Mouse (Mus musculus): ENCODE measurements around the gene C1qtnf7. TPM values are rescaled to one million over a fixed set of nuclear protein-coding genes. Genes with fewer than 3 reads are reported as not detected.

Gene C1qtnf7
- polyA plus RNA-seq, 2 experiments = 0.37 to 0.53 TPM

- ATAC-seq (ENCODE audit: insufficient read depth) (no peak), DNase-seq (ENCODE audit: low read depth in 3 of 3, low spot score in 3 of 3) (no peak)
- no peak overlapping the region for H3K4me2 ChIP-seq (ENCODE audit: low read depth)
- H3K9me3 ChIP-seq (ENCODE audit: control insufficient read depth, low read length) = no peaks in the 10 kb centered on the region
- H3K9ac ChIP-seq (replicated peaks) = no peak overlapping the region
- WGBS (ENCODE audit: insufficient replicate concordance) = 65% methylated on average over 5 of the region's 5 CpGs
- H3K4me3 ChIP-seq (ENCODE audit: insufficient read depth in 1 of 2, low read depth in 2 of 2, low read length in 2 of 2) = no peak overlapping the region
- H3K4me1 ChIP-seq (replicated peaks; ENCODE audit: control insufficient read depth in 2 of 2, insufficient read depth in 2 of 2, low read length in 1 of 2) = no peaks in the 10 kb centered on the region
- TF ChIP-seq EP300 (IDR thresholded peaks at IDR 0.05; ENCODE audit: low read depth) = no peak
- no peak for TF ChIP-seq CTCF (IDR thresholded peaks at IDR 0.05; ENCODE audit: low read depth)
- H3K27me3 ChIP-seq (ENCODE audit: control insufficient read depth, insufficient read depth, low read length) = no peaks in the 10 kb centered on the region
- no peaks in the 10 kb centered on the region for H3K36me3 ChIP-seq (replicated peaks; ENCODE audit: control insufficient read depth, insufficient read depth, low read depth)
- H3K27ac ChIP-seq = no peak overlapping the region
Measured at GRCm38 (mm10) chr5:43557436-43557835, 42.1 kb downstream of the C1qtnf7 start.

GRCm38 (mm10) chr5:43561639-43562252, 46.4 kb downstream of the C1qtnf7 start:
- no peaks in the 10 kb centered on the region for H3K4me1 ChIP-seq (replicated peaks; ENCODE audit: control insufficient read depth in 2 of 2, insufficient read depth in 2 of 2, low read length in 1 of 2)
- no peaks in the 10 kb centered on the region for H3K36me3 ChIP-seq (replicated peaks; ENCODE audit: control insufficient read depth, insufficient read depth, low read depth)
- TF ChIP-seq CTCF (IDR thresholded peaks at IDR 0.05; ENCODE audit: low read depth) (no peak), EP300 (IDR thresholded peaks at IDR 0.05; ENCODE audit: low read depth) (no peak)
- H3K4me2 ChIP-seq (ENCODE audit: low read depth) = no peak overlapping the region
- H3K27me3 ChIP-seq (ENCODE audit: control insufficient read depth, insufficient read depth, low read length) = no peaks in the 10 kb centered on the region
- H3K9ac ChIP-seq (replicated peaks) = no peak overlapping the region
- WGBS (ENCODE audit: insufficient replicate concordance) = 30% methylated on average over 2 of the region's 2 CpGs
- ATAC-seq (ENCODE audit: insufficient read depth) (no peak), DNase-seq (ENCODE audit: low read depth in 3 of 3, low spot score in 3 of 3) (no peak)
- H3K27ac ChIP-seq = no peak overlapping the region
- H3K4me3 ChIP-seq (ENCODE audit: insufficient read depth in 1 of 2, low read depth in 2 of 2, low read length in 2 of 2) = no peak overlapping the region
- H3K9me3 ChIP-seq (ENCODE audit: control insufficient read depth, low read length) = no peaks in the 10 kb centered on the region

DNA sequence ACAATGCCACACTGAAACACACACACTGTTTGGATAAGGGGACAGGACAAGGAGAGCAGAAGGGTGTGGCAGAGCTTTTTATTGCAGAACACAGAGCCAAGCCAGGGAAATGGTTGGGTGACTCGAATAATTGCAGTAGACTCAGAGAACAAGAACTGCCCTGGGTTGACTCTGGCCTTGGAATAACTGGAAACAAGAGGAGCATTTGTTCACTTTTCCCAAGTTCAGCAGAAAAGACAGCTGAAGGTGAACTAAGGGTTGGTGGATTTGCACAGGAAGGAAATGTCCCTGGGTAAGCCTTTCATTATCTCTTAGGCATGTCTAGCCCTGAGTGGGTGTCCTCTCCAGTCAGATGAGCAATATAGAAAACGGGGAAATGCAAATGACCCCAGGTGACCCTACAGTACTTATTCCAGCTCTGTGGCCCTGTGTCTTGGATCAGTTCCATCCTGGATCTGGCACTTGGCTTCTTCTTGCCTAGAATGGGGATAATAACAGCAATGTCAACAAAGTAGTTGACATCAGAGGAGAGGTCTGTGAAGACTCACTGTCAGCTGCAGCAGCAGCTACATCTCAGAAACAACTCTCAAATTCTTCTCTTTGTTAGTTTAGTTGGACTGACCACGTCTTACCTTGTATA, 54.5 kb downstream of the C1qtnf7 start:
- DNase-seq (ENCODE audit: low read depth in 3 of 3, low spot score in 3 of 3) = no peak
- H3K27ac ChIP-seq = no peak overlapping the region
- H3K4me2 ChIP-seq (ENCODE audit: low read depth) = no peak overlapping the region
- TF ChIP-seq EP300 (IDR thresholded peaks at IDR 0.05; ENCODE audit: low read depth) = no peak
- TF ChIP-seq CTCF (IDR thresholded peaks at IDR 0.05; ENCODE audit: low read depth) = no peak
- no peaks in the 10 kb centered on the region for H3K27me3 ChIP-seq (ENCODE audit: control insufficient read depth, insufficient read depth, low read length)
- H3K36me3 ChIP-seq (replicated peaks; ENCODE audit: control insufficient read depth, insufficient read depth, low read depth) = no peaks in the 10 kb centered on the region
- H3K9me3 ChIP-seq (ENCODE audit: control insufficient read depth, low read length) = no peaks in the 10 kb centered on the region
- H3K9ac ChIP-seq (replicated peaks) = no peak overlapping the region
- no peaks in the 10 kb centered on the region for H3K4me1 ChIP-seq (replicated peaks; ENCODE audit: control insufficient read depth in 2 of 2, insufficient read depth in 2 of 2, low read length in 1 of 2)
- ATAC-seq (ENCODE audit: insufficient read depth) = no peak; the same call in 1 of the 2 replicates
- no peak overlapping the region for H3K4me3 ChIP-seq (ENCODE audit: insufficient read depth in 1 of 2, low read depth in 2 of 2, low read length in 2 of 2)
- 31% methylated on average over 3 of the region's 3 CpGs for WGBS (ENCODE audit: insufficient replicate concordance)

DNA sequence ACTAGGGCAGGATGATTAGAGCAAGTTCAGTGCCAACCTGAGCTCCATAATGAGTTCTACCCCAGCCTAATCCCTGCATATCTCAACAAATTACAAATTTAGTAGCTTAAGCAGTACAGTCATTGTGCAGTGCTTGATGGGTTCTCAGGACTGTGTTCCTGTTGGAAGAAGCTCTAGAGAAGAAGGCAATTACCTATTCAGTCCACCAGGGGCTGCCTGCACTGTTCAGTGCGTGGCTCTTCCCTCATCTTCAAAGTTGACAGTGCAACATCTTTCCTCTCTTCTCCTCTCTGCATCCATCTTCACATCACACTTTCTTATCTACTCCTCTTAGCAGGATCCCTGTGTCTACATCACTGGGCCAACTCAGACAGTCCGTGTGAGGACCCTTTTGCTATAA, 67.5 kb downstream of the C1qtnf7 start:
- TF ChIP-seq CTCF (IDR thresholded peaks at IDR 0.05; ENCODE audit: low read depth) (peak; percentile 56), EP300 (IDR thresholded peaks at IDR 0.05; ENCODE audit: low read depth) (no peak)
- ATAC-seq (ENCODE audit: insufficient read depth) (no peak), DNase-seq (ENCODE audit: low read depth in 3 of 3, low spot score in 3 of 3) (no peak)
- Histone ChIP-seq H3K27ac (no peak overlapping the region), H3K27me3 (ENCODE audit: control insufficient read depth, insufficient read depth, low read length) (no peaks in the 10 kb centered on the region), H3K4me2 (ENCODE audit: low read depth) (no peak overlapping the region), H3K4me1 (replicated peaks; ENCODE audit: control insufficient read depth in 2 of 2, insufficient read depth in 2 of 2, low read length in 1 of 2) (no peaks in the 10 kb centered on the region), H3K4me3 (ENCODE audit: insufficient read depth in 1 of 2, low read depth in 2 of 2, low read length in 2 of 2) (no peak overlapping the region), H3K36me3 (replicated peaks; ENCODE audit: control insufficient read depth, insufficient read depth, low read depth) (no peaks in the 10 kb centered on the region), H3K9me3 (ENCODE audit: control insufficient read depth, low read length) (no peaks in the 10 kb centered on the region), H3K9ac (replicated peaks) (no peak overlapping the region)
- 25% methylated on average over 2 of the region's 2 CpGs for WGBS (ENCODE audit: insufficient replicate concordance)

DNA sequence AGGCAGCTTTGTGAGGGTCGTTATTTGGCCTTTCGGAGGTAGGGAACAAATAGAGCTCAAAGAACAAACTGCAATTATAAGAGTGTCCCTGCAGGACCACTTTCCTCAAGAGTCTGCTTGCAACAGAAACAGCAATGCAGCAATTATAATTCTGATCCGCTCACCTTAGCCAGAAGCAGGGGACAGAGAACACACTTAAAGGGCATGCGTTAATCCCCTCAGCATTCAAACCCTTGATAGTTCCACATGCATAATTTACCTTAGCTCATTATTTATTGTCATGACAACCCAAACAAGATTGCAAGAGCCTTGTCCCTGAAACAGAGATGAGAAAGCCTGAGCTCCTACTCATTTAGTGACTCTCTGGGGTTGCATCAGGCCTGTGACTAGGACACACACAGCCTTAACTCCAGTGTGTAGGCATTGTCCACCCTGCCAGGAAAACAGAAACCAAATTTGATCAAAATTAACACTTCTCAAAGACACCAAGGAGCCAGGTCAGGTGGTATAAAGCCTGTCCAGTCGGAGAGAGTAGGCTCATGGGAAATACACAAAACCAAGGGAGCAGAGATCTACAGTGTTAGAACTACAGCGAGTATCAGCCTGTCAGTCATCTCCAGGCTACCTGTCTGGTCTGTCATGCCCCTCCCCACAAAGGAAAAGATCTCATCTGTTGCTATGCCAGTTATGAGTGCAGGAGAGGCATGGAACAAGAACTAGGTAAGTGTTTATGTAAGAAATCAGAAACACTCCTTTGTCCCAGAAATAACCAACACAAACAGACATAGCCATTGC, 68.2 kb downstream of the C1qtnf7 start:
- Histone ChIP-seq H3K9ac (replicated peaks) (no peak overlapping the region), H3K4me2 (ENCODE audit: low read depth) (no peak overlapping the region), H3K4me3 (ENCODE audit: insufficient read depth in 1 of 2, low read depth in 2 of 2, low read length in 2 of 2) (no peak overlapping the region), H3K27me3 (ENCODE audit: control insufficient read depth, insufficient read depth, low read length) (no peaks in the 10 kb centered on the region), H3K4me1 (replicated peaks; ENCODE audit: control insufficient read depth in 2 of 2, insufficient read depth in 2 of 2, low read length in 1 of 2) (no peaks in the 10 kb centered on the region), H3K27ac (no peak overlapping the region), H3K9me3 (ENCODE audit: control insufficient read depth, low read length) (no peaks in the 10 kb centered on the region), H3K36me3 (replicated peaks; ENCODE audit: control insufficient read depth, insufficient read depth, low read depth) (no peaks in the 10 kb centered on the region)
- WGBS (ENCODE audit: insufficient replicate concordance) = 69% methylated on average over 6 of the region's 6 CpGs
- ATAC-seq (ENCODE audit: insufficient read depth) (no peak), DNase-seq (ENCODE audit: low read depth in 3 of 3, low spot score in 3 of 3) (no peak)
- TF ChIP-seq EP300 (IDR thresholded peaks at IDR 0.05; ENCODE audit: low read depth) (no peak), CTCF (IDR thresholded peaks at IDR 0.05; ENCODE audit: low read depth) (no peak)
